Mouse (Mus musculus) limb, embryonic 14.5 days (tissue): ENCODE data around the gene Nt5c1b. TPM values are rescaled to one million over a fixed set of nuclear protein-coding genes. Genes with fewer than 3 reads are reported as not detected.

Source experiments
- ATAC-seq: fragments of 200-750 bp; cut with Nextera tagmentation; 2 replicates; pipeline ENCODE4 v1.8.0; 2017; ENCODE audit warnings: low read depth, moderate number of reproducible peaks, moderate TSS enrichment; ENCODE audit not compliant: low FRiP score
- DNase-seq: peaks from one replicate; pipeline ENCODE4 v3.0.0-alpha.2; 2015; ENCODE audit warnings: low spot score
- H3K27ac ChIP-seq: fragments of 300-500 bp; sonication (generic); replicated peaks from 2 replicates; pipeline ENCODE4 v1.5.1; 2014; ENCODE audit warnings: low read depth, mild to moderate bottlenecking, low read length, moderate library complexity, mixed read lengths
- H3K27me3 ChIP-seq: fragments of 300-500 bp; sonication (generic); 2 replicates; pipeline ENCODE4 v1.6.1; 2014; ENCODE audit warnings: low read length, mixed read lengths; ENCODE audit not compliant: control insufficient read depth, insufficient read depth
- H3K36me3 ChIP-seq: fragments of 300-500 bp; sonication (generic); 2 replicates; pipeline ENCODE4 v1.6.1; 2014; ENCODE audit warnings: mild to moderate bottlenecking, low read length, moderate library complexity, mixed read lengths; ENCODE audit not compliant: control insufficient read depth, insufficient read depth
- H3K4me1 ChIP-seq: fragments of 300-500 bp; sonication (generic); 2 replicates; pipeline ENCODE4 v1.6.1; 2014; ENCODE audit warnings: antibody characterized with exemption, low read length, mixed read lengths; ENCODE audit not compliant: control insufficient read depth, insufficient read depth
- H3K4me2 ChIP-seq: fragments of 300-500 bp; sonication (generic); replicated peaks from 2 replicates; pipeline ENCODE4 v1.6.1; 2014; ENCODE audit warnings: low read depth, mild to moderate bottlenecking, low read length, moderate library complexity; ENCODE audit not compliant: severe bottlenecking
- H3K4me3 ChIP-seq: fragments of 300-500 bp; sonication (generic); replicated peaks from 2 replicates; pipeline ENCODE4 v1.5.1; 2014; ENCODE audit warnings: low read length
- H3K9ac ChIP-seq: fragments of 300-500 bp; sonication (generic); 2 replicates; pipeline ENCODE4 v1.6.1; 2014; ENCODE audit warnings: mild to moderate bottlenecking, low read depth, low read length, moderate library complexity; ENCODE audit not compliant: severe bottlenecking
- H3K9me3 ChIP-seq: fragments of 300-500 bp; sonication (generic); 2 replicates; pipeline ENCODE4 v1.6.1; 2016; ENCODE audit warnings: low read length; ENCODE audit not compliant: control insufficient read depth
- POLR2A ChIP-seq: fragments of 200-500 bp; IDR thresholded peaks from 2 replicates; pipeline ENCODE4 v1.8.0; 2012; ENCODE audit warnings: inconsistent platforms, mild to moderate bottlenecking, moderate library complexity, borderline replicate concordance; ENCODE audit not compliant: insufficient read depth, insufficient read length; ENCODE audit errors: extremely low read depth
- WGBS: fragments of 180-500 bp; shearing (Covaris S2); extraction: QIAGEN DNeasy Blood & Tissue Kit; methylation state at CpG from one replicate; pipeline ENCODE4 v1.1.7; 2014; 5-methylcytosine and 5-hydroxymethylcytosine counted together
- polyA plus RNA-seq, 2 experiments: library from polyadenylated mRNA; depleted of rRNA in 1 of 2; stranded (reverse) in 1 of 2; unstranded in 1 of 2; fragments of >200 nt; fragmentation: Nextera tagmentation in 1 of 2; extraction: Ambion mirVana in 1 of 2; gene quantifications; 2 replicates each; pipeline versions ENCODE4 v1.2.1 to v1.2.3; 2012 to 2014

Nt5c1b gene
- polyA plus RNA-seq, 2 experiments: not detected

DNA sequence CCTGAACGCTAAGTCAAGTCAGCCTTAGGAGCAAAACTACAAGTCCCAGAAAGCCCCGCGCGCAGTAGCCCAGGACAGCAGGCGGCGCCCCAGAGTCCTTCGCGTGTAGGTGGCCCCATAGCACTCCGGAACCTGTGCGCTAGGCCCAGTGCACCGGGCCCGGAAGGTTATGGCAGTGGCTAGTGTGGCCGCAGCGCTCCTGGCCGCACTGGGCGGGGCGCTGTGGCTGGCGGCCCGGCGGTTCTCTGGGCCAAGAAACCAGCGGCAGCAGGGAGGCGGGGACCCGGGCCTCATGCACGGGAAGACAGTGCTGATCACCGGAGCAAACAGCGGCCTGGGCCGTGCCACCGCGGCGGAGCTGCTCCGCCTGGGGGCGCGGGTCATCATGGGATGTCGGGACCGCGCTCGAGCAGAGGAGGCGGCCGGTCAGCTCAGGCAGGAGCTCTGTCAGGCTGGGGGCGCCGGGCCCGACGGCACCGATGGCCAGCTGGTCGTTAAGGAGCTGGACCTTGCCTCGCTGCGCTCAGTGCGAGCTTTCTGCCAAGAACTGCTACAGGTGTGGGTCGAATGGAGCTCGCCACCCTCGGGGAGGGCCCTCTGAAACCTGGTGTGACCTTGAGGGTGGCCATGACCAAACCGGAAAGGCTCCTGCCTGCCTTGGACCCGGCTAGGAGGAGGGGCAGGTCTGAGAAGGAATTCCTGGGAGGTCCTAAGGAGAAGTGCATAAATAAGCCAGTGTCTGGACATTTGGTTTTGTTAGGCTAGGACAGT lies 21.1 kb downstream of the Nt5c1b start, which contains the start of gene Rdh14:
Gene Rdh14, plus strand, starts transcription at position 102 of the 771 bp plus-strand sequence.
- Histone ChIP-seq H3K27me3 (no peaks in the 10 kb centered on the region), H3K4me3 (peak within 1 kb of the TSS; percentile 79), H3K9ac (peak within 1 kb of the TSS; percentile 95), H3K27ac (peak within 1 kb of the TSS; percentile 89), H3K4me1 (peaks cover 6% of the 10 kb centered on the region; the same call in 1 of the 2 replicates), H3K36me3 (peaks cover 11% of the 10 kb centered on the region), H3K9me3 (no peaks in the 10 kb centered on the region), H3K4me2 (peak within 1 kb of the TSS; percentile 65)
- TF ChIP-seq POLR2A: peak; percentile 75; the same call in 1 of the 2 replicates
- WGBS: under 1% methylated on average over 50 of the region's 53 CpGs
- ATAC-seq (peak; percentile 96), DNase-seq (peak; percentile 95)

GRCm38 (mm10) chr12:10400788-10401187 lies 31.0 kb downstream of the Nt5c1b start:
- ATAC-seq: no peak
- H3K9me3 ChIP-seq: no peaks in the 10 kb centered on the region
- no peak for DNase-seq
- no peak for TF ChIP-seq POLR2A
- no peaks in the 10 kb centered on the region for H3K27me3 ChIP-seq
- no peak overlapping the region for H3K9ac ChIP-seq
- H3K4me3 ChIP-seq: no peak overlapping the region
- 0 out of 2 replicates have a peak, but pooled peaks cover 3% of the 10 kb centered on the region for H3K36me3 ChIP-seq
- no peaks in the 10 kb centered on the region for H3K4me1 ChIP-seq
- 69% methylated on average over 1 of the region's 1 CpGs for WGBS
- no peak overlapping the region for H3K27ac ChIP-seq
- H3K4me2 ChIP-seq: no peak overlapping the region

- H3K27me3 ChIP-seq: no peaks in the 10 kb centered on the region
- no peak overlapping the region for H3K27ac ChIP-seq
- H3K4me3 ChIP-seq: no peak overlapping the region
- no peaks in the 10 kb centered on the region for H3K9me3 ChIP-seq
- DNase-seq (no peak), ATAC-seq (no peak)
- 88% methylated on average over 9 of the region's 9 CpGs for WGBS
- no peaks in the 10 kb centered on the region for H3K4me1 ChIP-seq
- H3K9ac ChIP-seq: no peak overlapping the region
- no peak overlapping the region for H3K4me2 ChIP-seq
- TF ChIP-seq POLR2A: no peak
- no peaks in the 10 kb centered on the region for H3K36me3 ChIP-seq
Measured at GRCm38 (mm10) chr12:10402421-10403115, 32.8 kb downstream of the Nt5c1b start.

DNA sequence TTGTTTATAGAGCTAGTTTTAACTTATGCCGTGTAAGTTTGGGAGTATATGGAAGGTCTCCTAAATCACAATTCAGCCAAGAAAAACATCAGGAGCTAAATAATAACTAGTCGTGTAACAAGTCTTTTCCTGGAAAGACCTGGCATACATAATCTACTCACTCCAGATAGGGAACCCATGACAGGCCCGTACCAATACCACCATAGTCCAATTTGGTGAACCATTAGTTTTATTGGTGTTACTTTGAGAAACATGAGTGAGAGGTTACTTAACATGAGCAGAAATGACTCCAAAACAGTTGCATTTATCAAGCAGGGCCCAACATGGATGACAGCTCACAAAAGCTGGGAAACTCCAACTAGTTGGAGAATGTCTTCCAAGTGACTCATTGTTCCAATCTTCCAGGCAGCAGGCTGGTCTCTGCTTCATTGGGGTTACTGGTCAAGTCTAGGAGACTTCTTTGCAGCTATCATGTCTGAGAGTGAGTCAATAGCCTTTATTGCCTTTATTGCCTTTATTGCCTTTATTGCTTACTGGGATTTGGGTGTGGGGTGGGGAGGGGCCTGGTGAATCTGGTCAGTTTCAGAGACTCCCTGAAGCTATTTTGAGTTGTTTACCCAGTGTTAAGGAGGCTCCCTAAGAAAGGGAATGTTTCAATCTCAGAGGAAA lies 40.9 kb downstream of the Nt5c1b start:
- 80% methylated on average over 3 of the region's 3 CpGs for WGBS
- Histone ChIP-seq H3K4me1 (no peaks in the 10 kb centered on the region), H3K27ac (no peak overlapping the region), H3K4me2 (no peak overlapping the region), H3K9ac (no peak overlapping the region), H3K27me3 (no peaks in the 10 kb centered on the region), H3K9me3 (no peaks in the 10 kb centered on the region), H3K36me3 (no peaks in the 10 kb centered on the region), H3K4me3 (no peak overlapping the region)
- ATAC-seq (no peak), DNase-seq (no peak)
- TF ChIP-seq POLR2A: no peak

- Histone ChIP-seq H3K36me3 (no peaks in the 10 kb centered on the region), H3K9me3 (no peaks in the 10 kb centered on the region), H3K27ac (no peak overlapping the region), H3K4me2 (no peak overlapping the region), H3K9ac (no peak overlapping the region), H3K27me3 (no peaks in the 10 kb centered on the region), H3K4me1 (no peaks in the 10 kb centered on the region), H3K4me3 (no peak overlapping the region)
- WGBS: 95% methylated on average over 1 of the region's 1 CpGs
- DNase-seq (no peak), ATAC-seq (no peak)
- no peak for TF ChIP-seq POLR2A
Measured at GRCm38 (mm10) chr12:10411453-10411852, 41.7 kb downstream of the Nt5c1b start.
